Mouse (Mus musculus): ENCODE results near the gene Osm.
A peak's percentile ranks its signal among the peaks of the same experiment; 100 is the strongest.

The Osm gene

GRCm38 (mm10) chr11:4271544-4271943, 35.3 kb downstream of the Osm start:
- DNase-seq, result no peak

DNA sequence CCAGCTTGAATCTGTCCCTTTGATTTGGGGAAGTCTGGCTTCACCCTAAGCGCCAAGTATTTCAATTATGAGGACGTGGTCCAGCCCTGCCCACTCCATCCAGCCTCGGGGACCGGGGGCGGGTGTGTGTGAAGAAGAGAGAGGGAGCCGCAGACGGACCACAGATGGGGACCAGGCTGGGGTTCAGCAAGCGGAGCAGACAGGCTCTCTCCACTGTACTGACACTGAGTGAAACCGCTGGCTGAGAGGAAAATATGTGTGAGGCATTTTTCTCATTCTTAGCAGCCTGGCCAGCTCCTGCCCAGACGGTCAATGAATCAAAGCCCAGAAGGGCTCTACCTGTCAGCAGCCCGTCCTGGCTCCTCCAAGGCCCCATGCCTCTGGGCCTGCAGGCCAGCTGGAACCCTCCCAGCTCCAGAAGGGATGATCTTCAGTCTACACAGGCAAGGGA, 40.2 kb downstream of the Osm start:
- no peak for DNase-seq

DNA sequence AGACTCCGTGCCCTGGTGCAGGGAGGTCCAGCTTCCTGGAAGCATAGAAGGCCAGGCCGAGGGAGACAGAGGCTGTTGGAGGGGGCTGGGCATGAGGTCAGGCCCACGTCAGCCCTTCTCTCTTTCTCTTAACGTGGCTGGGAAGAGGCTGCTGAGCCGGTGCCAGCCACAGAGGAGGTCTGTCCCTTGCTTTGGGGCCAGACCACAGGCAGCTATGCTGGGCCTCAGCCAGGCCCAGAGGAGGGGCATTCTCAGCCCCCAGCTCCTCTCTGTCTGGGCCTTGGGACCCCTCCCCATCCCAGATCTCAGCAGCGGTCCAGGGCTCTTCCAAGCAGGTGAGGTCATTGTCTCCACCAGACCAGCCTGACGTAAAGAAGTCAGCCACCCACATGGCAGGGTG, 43.7 kb downstream of the Osm start:
- no peak for DNase-seq

DNA sequence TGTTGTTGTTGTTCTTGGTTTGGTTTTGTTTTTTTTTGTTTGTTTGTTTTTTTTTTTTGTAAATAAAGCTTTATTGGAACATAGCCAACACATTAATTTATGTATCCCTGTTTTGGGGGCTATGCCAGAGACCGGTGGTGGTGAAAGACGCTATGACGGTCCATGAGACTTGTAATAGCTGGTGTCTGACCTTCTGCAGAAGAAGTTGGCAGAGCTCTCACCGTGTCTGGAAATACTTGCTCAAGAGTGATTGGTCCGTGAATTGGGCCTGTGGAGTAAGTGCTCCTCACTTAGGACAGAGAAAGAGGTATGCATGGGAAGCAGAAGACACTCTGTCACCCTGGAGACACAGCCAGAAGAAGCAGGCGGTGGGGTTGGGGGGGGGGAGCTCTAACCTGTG, 45.6 kb downstream of the Osm start:
- no peak for DNase-seq

DNA sequence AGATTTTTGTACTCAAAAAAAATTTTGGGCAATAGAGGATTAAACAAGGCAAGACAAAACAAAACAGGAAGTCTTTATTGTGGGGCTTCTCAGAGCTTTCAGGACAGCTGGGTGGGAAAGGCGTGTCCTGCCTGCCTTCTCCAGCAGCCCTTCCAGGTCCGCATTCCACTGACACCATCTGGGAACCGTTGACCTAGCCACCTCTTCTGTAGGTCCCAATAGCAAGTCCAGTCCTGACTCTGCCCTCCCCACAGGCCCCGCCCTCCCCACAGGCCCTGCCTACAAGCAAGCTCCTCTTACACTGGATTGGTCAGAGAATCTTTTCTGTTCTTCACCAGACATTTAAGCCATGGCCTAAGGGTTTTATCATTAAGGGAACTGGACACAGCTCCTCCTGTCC, 47.4 kb downstream of the Osm start:
- DNase-seq, result peak; percentile 41

GRCm38 (mm10) chr11:4289280-4289679, 53.1 kb downstream of the Osm start:
- no peak for DNase-seq
